Mouse (Mus musculus): Measurements from ENCODE around the gene Pcsk2. TPM values are rescaled to one million over a fixed set of nuclear protein-coding genes. Genes with fewer than 3 reads are reported as not detected.
A peak's percentile ranks its signal among the peaks of the same experiment; 100 is the strongest.

The Pcsk2 gene
- polyA plus RNA-seq, 1 experiment from 2014 or later, result 0.07 TPM

GRCm38 (mm10) chr2:143546412-143547211 lies 656 bp downstream of the Pcsk2 start:
- H3K27ac ChIP-seq (ENCODE audit: low read length), result no peak overlapping the region
- no peak overlapping the region for H3K9ac ChIP-seq (replicated peaks; ENCODE audit: low read depth)
- 2% methylated on average over 33 of the region's 33 CpGs for WGBS
- no peaks in the 10 kb centered on the region for H3K36me3 ChIP-seq (ENCODE audit: insufficient read depth, low read length)
- 0 out of 2 replicates have a peak overlapping the region, but pooled peaks have one; percentile 33 for H3K4me3 ChIP-seq (ENCODE audit: low read depth, low read length)
- ATAC-seq (no peak), DNase-seq (ENCODE audit: low spot score) (no peak)
- peak overlapping the region; percentile 63 for H3K4me2 ChIP-seq (replicated peaks; ENCODE audit: low read depth, low read length)
- TF ChIP-seq EP300 (IDR thresholded peaks at IDR 0.05), result no peak
- TF ChIP-seq CTCF (IDR thresholded peaks at IDR 0.05), result no peak
- no peaks in the 10 kb centered on the region for H3K9me3 ChIP-seq (ENCODE audit: low read length)
- H3K4me1 ChIP-seq (ENCODE audit: insufficient read depth, low read depth, low read length), result no peaks in the 10 kb centered on the region
- peaks cover 27% of the 10 kb centered on the region for H3K27me3 ChIP-seq (replicated peaks; ENCODE audit: insufficient read depth, low read length)

DNA sequence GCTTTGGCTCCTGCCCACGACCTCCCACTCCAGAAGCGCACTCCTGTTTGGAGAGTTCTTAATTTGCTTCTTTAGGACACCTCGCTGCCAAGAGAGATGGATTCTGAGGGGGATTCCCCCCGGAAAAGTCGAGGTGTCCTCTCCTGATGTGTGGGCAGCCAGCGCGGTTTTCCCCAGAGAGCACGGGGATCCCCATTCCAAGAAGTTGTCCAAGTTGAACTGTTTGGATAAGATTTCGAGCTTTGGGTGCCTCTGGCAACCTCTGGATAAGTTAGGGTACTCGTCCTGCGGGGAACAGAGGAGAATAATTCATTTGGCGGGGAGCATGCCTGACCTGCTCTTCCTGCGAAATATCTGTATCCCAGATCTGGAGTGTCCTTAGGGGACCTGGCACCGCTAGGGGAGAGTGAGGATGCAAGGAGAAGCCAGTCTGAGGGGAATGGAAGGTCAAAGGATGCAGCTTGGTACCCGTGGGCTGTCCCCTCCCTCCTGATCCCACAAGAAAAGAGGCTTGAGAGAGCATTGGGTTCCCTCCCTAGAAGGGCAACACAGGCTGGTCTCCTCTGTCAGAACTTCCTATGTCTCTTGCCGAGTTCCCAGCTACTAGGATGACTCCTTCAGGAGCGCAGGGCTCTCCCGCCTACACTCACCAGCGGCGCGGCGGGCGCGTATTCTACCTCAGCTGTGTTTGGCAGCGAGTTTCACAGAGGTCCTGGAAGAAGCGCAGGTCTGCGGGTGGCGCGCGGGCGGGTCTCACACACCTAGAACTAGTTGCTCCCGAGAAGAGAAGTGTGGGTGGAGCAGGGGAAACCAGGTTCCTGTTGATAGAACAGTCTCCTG lies 1.5 kb downstream of the Pcsk2 start:
- ATAC-seq (no peak), DNase-seq (ENCODE audit: low spot score) (no peak)
- Histone ChIP-seq H3K4me1 (ENCODE audit: insufficient read depth, low read depth, low read length) (no peaks in the 10 kb centered on the region), H3K4me2 (replicated peaks; ENCODE audit: low read depth, low read length) (no peak overlapping the region), H3K27me3 (replicated peaks; ENCODE audit: insufficient read depth, low read length) (peaks cover 27% of the 10 kb centered on the region), H3K9me3 (ENCODE audit: low read length) (no peaks in the 10 kb centered on the region), H3K4me3 (ENCODE audit: low read depth, low read length) (no peak overlapping the region), H3K27ac (ENCODE audit: low read length) (no peak overlapping the region), H3K9ac (replicated peaks; ENCODE audit: low read depth) (no peak overlapping the region), H3K36me3 (ENCODE audit: insufficient read depth, low read length) (no peaks in the 10 kb centered on the region)
- WGBS, result 3% methylated on average over 28 of the region's 32 CpGs
- no peak for TF ChIP-seq EP300 (IDR thresholded peaks at IDR 0.05)
- TF ChIP-seq CTCF (IDR thresholded peaks at IDR 0.05), result no peak

DNA sequence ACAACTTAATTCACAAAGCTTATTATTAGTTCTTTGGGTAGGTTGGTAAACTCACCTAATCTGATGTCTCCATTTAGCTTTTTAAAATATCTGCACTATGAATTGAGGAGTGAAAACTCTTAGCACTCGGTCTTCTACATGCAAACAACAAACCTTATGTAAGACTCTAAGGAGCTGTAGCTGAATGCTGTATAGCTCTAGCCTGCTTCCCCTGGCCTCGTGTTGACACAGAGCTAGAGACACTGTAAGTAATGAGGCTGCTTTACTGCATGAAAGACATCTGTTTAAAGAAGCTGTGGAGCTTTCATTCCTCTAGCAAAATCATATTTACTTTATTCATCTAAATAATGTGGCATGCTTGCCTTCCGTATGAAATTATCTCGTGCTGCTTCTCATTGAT lies 14.4 kb downstream of the Pcsk2 start:
- H3K36me3 ChIP-seq (ENCODE audit: insufficient read depth, low read length), result no peaks in the 10 kb centered on the region
- 54% methylated on average over 4 of the region's 4 CpGs for WGBS
- DNase-seq (ENCODE audit: low spot score) (no peak), ATAC-seq (no peak)
- H3K4me1 ChIP-seq (ENCODE audit: insufficient read depth, low read depth, low read length), result no peaks in the 10 kb centered on the region
- H3K9me3 ChIP-seq (ENCODE audit: low read length), result no peaks in the 10 kb centered on the region
- no peak for TF ChIP-seq EP300 (IDR thresholded peaks at IDR 0.05)
- no peak for TF ChIP-seq CTCF (IDR thresholded peaks at IDR 0.05)
- no peak overlapping the region for H3K4me2 ChIP-seq (replicated peaks; ENCODE audit: low read depth, low read length)
- no peak overlapping the region for H3K4me3 ChIP-seq (ENCODE audit: low read depth, low read length)
- H3K9ac ChIP-seq (replicated peaks; ENCODE audit: low read depth), result no peak overlapping the region
- no peaks in the 10 kb centered on the region for H3K27me3 ChIP-seq (replicated peaks; ENCODE audit: insufficient read depth, low read length)
- no peak overlapping the region for H3K27ac ChIP-seq (ENCODE audit: low read length)

GRCm38 (mm10) chr2:143565062-143565461 lies 19.1 kb downstream of the Pcsk2 start:
- TF ChIP-seq CTCF (IDR thresholded peaks at IDR 0.05), result no peak
- TF ChIP-seq EP300 (IDR thresholded peaks at IDR 0.05), result no peak
- ATAC-seq (no peak), DNase-seq (ENCODE audit: low spot score) (no peak)
- no peaks in the 10 kb centered on the region for H3K4me1 ChIP-seq (ENCODE audit: insufficient read depth, low read depth, low read length)
- WGBS, result 70% methylated on average over 2 of the region's 2 CpGs
- H3K27me3 ChIP-seq (replicated peaks; ENCODE audit: insufficient read depth, low read length), result no peaks in the 10 kb centered on the region
- H3K36me3 ChIP-seq (ENCODE audit: insufficient read depth, low read length), result no peaks in the 10 kb centered on the region
- H3K9me3 ChIP-seq (ENCODE audit: low read length), result no peaks in the 10 kb centered on the region
- no peak overlapping the region for H3K4me2 ChIP-seq (replicated peaks; ENCODE audit: low read depth, low read length)
- no peak overlapping the region for H3K4me3 ChIP-seq (ENCODE audit: low read depth, low read length)
- H3K27ac ChIP-seq (ENCODE audit: low read length), result no peak overlapping the region
- H3K9ac ChIP-seq (replicated peaks; ENCODE audit: low read depth), result no peak overlapping the region

DNA sequence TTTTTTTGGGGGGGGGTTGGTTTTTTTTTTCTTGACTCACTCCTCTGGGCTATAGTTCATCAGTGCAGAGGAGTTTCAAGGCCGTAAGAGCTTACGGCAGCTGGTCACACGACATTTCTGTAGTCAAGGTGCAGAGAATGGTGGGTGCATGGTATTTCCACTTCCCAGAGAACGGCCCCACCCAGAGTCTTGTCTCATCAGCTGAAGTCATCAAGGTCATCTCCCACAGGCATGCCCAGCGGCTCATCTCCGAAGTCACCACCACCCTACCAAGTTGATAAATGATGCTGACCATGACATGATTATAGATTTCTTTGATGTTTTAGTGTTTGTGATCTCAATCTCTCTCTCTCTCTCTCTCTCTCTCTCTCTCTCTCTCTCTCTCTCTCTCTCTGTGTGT lies 20.0 kb downstream of the Pcsk2 start:
- H3K36me3 ChIP-seq (ENCODE audit: insufficient read depth, low read length), result no peaks in the 10 kb centered on the region
- DNase-seq (ENCODE audit: low spot score) (no peak), ATAC-seq (no peak)
- H3K27me3 ChIP-seq (replicated peaks; ENCODE audit: insufficient read depth, low read length), result no peaks in the 10 kb centered on the region
- TF ChIP-seq CTCF (IDR thresholded peaks at IDR 0.05), result no peak
- no peak for TF ChIP-seq EP300 (IDR thresholded peaks at IDR 0.05)
- no peak overlapping the region for H3K9ac ChIP-seq (replicated peaks; ENCODE audit: low read depth)
- WGBS, result 71% methylated on average over 6 of the region's 6 CpGs
- no peaks in the 10 kb centered on the region for H3K4me1 ChIP-seq (ENCODE audit: insufficient read depth, low read depth, low read length)
- H3K27ac ChIP-seq (ENCODE audit: low read length), result no peak overlapping the region
- no peak overlapping the region for H3K4me2 ChIP-seq (replicated peaks; ENCODE audit: low read depth, low read length)
- no peaks in the 10 kb centered on the region for H3K9me3 ChIP-seq (ENCODE audit: low read length)
- H3K4me3 ChIP-seq (ENCODE audit: low read depth, low read length), result no peak overlapping the region

DNA sequence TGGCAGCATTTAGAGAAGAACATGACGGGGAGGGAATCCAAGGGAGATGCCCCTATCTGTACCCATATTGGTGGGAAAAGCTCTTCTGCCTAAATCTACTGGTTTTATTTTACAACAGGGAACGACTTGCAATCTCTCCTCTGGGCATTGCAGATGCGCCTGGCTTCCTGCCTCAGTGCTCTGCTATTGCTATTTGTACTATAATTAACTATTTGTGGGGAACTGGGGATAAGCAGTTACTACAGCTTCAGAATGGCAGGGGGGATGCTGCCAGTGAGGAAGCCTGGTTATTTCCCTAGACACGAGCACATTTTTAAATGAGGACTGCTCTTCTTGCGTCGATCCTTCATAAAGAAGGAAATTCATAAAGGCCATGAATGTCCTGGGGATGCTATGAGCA lies 39.4 kb downstream of the Pcsk2 start:
- no peak overlapping the region for H3K9ac ChIP-seq (replicated peaks; ENCODE audit: low read depth)
- WGBS, result 80% methylated on average over 6 of the region's 6 CpGs
- no peaks in the 10 kb centered on the region for H3K27me3 ChIP-seq (replicated peaks; ENCODE audit: insufficient read depth, low read length)

More for the DNA sequence above, 39.4 kb downstream of the Pcsk2 start:
- H3K27ac ChIP-seq (ENCODE audit: low read length), result no peak overlapping the region
- no peak for DNase-seq (ENCODE audit: low spot score)
- TF ChIP-seq EP300 (IDR thresholded peaks at IDR 0.05), result no peak
- no peak for TF ChIP-seq CTCF (IDR thresholded peaks at IDR 0.05)
- no peak for ATAC-seq
- no peaks in the 10 kb centered on the region for H3K4me1 ChIP-seq (ENCODE audit: insufficient read depth, low read depth, low read length)
- H3K9me3 ChIP-seq (ENCODE audit: low read length), result no peaks in the 10 kb centered on the region
- H3K4me3 ChIP-seq (ENCODE audit: low read depth, low read length), result no peak overlapping the region
- H3K4me2 ChIP-seq (replicated peaks; ENCODE audit: low read depth, low read length), result no peak overlapping the region
- no peaks in the 10 kb centered on the region for H3K36me3 ChIP-seq (ENCODE audit: insufficient read depth, low read length)

All from lung, postnatal 0 days (tissue).